Mouse (Mus musculus): ENCODE results near the gene Tmem62. TPM values are rescaled to one million over a fixed set of nuclear protein-coding genes. Genes with fewer than 3 reads are reported as not detected.
"Not testable (repeated sequence)": the region's sequence is repeated elsewhere in the genome, so short reads cannot be mapped to it uniquely, and the experiment has no call there.

Tmem62 gene
- total RNA-seq (2021) = 10 to 100 TPM; 18.2 to 20.9 TPM
- long read RNA-seq, transcript Tmem62-201 (14 exons, 2,921 nt) = major isoform, 13 of 25 reads
- long read RNA-seq, partial matches to known transcripts = 3 of 25 reads
- long read RNA-seq, other reads (novel, unspliced or antisense) = 6 of 25 reads

- DNase-seq (ENCODE audit: low spot score in 2 of 2) = peak; percentile 68 to 74
Measured at GRCm38 (mm10) chr2:120976990-120977925, at the start of gene Tmem62. Gene Tmem62, plus strand, starts transcription at chr2:120977017.

GRCm38 (mm10) chr2:120933038-120933437 lies 43.8 kb upstream of the Tmem62 start:
- DNase-seq (ENCODE audit: low spot score in 2 of 2) = no peak

GRCm38 (mm10) chr2:120951208-120951607 lies 25.6 kb upstream of the Tmem62 start:
- peak in 1 of 2 experiments; percentile 17 for DNase-seq (ENCODE audit: low spot score in 2 of 2)

GRCm38 (mm10) chr2:120952176-120952938 lies 24.5 kb upstream of the Tmem62 start:
- DNase-seq (ENCODE audit: low spot score in 2 of 2) = no peak

- no peak for DNase-seq (ENCODE audit: low spot score in 2 of 2)
Measured at GRCm38 (mm10) chr2:120959363-120959762, 17.5 kb upstream of the Tmem62 start.

GRCm38 (mm10) chr2:120959827-120960226 lies 17.0 kb upstream of the Tmem62 start:
- no peak for DNase-seq (ENCODE audit: low spot score in 2 of 2)

- no peak for DNase-seq (ENCODE audit: low spot score in 2 of 2)
Measured at GRCm38 (mm10) chr2:120960261-120960660, 16.6 kb upstream of the Tmem62 start.

GRCm38 (mm10) chr2:120963110-120963509 lies 13.7 kb upstream of the Tmem62 start:
- DNase-seq (ENCODE audit: low spot score in 2 of 2) = no peak

- DNase-seq (ENCODE audit: low spot score in 2 of 2) = no peak
Measured at GRCm38 (mm10) chr2:120965486-120965885, 11.3 kb upstream of the Tmem62 start.

GRCm38 (mm10) chr2:120970045-120970539 lies 6.7 kb upstream of the Tmem62 start:
- DNase-seq (ENCODE audit: low spot score in 2 of 2) = no peak

GRCm38 (mm10) chr2:120970559-120971080 lies 6.2 kb upstream of the Tmem62 start, which contains the start of gene Ubr1:
Gene Ubr1, minus strand, starts transcription at chr2:120970715.
- peak; percentile 80 to 86 for DNase-seq (ENCODE audit: low spot score in 2 of 2)

- DNase-seq (ENCODE audit: low spot score in 2 of 2) = no peak
Measured at GRCm38 (mm10) chr2:120971766-120972165, 5.1 kb upstream of the Tmem62 start.

- not testable (repeated sequence) for DNase-seq (ENCODE audit: low spot score in 2 of 2)
Measured at GRCm38 (mm10) chr2:120972257-120972656, 4.6 kb upstream of the Tmem62 start.

GRCm38 (mm10) chr2:120972964-120973363 lies 3.9 kb upstream of the Tmem62 start:
- DNase-seq (ENCODE audit: low spot score in 2 of 2) = no peak

GRCm38 (mm10) chr2:120976308-120976707 lies 509 bp upstream of the Tmem62 start:
- DNase-seq (ENCODE audit: low spot score in 2 of 2) = peak in 1 of 2 experiments; percentile 15

GRCm38 (mm10) chr2:120977926-120978692 lies 1.3 kb downstream of the Tmem62 start:
- no peak for DNase-seq (ENCODE audit: low spot score in 2 of 2)

- no peak for DNase-seq (ENCODE audit: low spot score in 2 of 2)
Measured at GRCm38 (mm10) chr2:120978693-120979037, 1.8 kb downstream of the Tmem62 start.

- no peak for DNase-seq (ENCODE audit: low spot score in 2 of 2)
Measured at GRCm38 (mm10) chr2:120979819-120980218, 3.0 kb downstream of the Tmem62 start.

GRCm38 (mm10) chr2:120980861-120981260 lies 4.0 kb downstream of the Tmem62 start:
- DNase-seq (ENCODE audit: low spot score in 2 of 2) = no peak

- no peak for DNase-seq (ENCODE audit: low spot score in 2 of 2)
Measured at GRCm38 (mm10) chr2:120983611-120984010, 6.8 kb downstream of the Tmem62 start.

GRCm38 (mm10) chr2:120985241-120985640 lies 8.4 kb downstream of the Tmem62 start:
- no peak for DNase-seq (ENCODE audit: low spot score in 2 of 2)
